Mouse (Mus musculus): Measurements from ENCODE around the gene Tspoap1.

Tspoap1 gene

DNA sequence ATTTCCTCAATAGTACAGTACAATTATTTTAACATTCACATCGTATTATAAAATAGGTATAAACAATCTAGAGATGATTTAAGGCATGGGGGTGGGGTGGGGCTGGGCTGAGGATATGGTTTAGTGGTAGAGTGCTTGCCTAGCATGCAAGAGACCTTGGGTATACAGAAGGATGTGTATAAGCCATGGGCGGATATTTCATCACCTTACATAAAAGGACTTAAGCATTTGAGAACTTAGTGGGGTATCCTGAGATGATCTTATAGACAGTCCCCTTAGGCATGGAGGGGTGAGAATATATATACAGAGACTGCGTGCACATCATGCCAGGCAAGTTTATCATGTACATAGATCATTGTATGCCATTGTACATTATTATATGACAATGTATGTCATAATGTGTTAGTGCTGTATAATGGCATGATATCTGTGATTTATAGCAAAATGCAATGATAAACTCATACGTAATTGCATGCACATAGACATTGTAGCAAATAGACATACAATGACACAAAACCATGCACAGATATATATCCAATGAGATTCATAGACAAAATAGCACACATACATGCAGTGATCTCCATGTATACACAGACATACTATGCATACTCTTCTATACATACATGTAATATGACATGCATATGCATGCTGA is 1.3 kb upstream of the Tspoap1 start:
- DNase-seq (ENCODE audit: low read depth, low spot score) = no peak

DNA sequence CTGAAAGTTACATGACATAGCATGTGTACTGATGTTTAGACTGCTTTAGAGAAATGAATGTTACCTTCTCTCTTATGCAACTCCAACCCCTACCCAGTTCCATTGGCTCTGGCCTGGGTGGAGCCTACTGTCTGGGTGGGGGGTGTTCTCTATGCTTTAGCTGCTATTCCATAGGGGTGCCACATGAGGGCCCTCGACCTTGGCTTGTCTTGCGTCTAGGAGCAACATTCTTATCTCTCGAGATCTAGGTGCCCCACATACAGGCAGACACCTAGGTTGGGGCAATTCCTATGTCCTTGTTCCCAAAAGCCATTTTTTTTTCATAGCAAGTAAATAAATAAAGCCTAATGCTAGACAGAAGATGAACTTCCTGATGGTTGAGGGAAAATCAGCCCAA is 734 bp upstream of the Tspoap1 start:
- DNase-seq (ENCODE audit: low read depth, low spot score) = no peak

DNA sequence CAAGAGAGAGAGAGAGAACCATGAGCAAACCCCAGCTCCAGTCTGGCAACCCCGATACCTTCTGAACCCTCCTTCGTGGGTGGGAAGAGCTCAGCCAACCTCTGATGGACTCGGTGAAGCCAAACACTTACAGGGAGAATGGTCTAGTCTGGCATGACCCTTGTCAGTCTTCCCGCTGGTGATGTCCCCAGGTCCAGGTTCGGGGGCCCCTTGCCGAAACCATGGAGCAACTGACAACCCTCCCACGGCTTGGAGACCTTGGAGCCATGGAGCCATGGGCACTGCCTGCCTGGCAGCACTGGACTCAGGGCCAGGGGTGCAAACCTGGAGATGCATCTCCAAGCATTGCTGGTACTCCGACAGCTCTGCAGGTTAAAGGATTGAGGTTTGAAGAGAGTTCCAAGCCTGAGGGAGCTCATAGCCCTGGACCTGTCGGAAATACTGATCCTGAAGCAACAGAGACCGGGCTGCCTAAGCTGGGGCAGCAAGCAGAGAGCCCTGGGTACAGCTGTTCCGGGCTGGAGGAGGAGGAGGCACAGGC is 910 bp downstream of the Tspoap1 start:
- DNase-seq (ENCODE audit: low read depth, low spot score) = no peak

DNA sequence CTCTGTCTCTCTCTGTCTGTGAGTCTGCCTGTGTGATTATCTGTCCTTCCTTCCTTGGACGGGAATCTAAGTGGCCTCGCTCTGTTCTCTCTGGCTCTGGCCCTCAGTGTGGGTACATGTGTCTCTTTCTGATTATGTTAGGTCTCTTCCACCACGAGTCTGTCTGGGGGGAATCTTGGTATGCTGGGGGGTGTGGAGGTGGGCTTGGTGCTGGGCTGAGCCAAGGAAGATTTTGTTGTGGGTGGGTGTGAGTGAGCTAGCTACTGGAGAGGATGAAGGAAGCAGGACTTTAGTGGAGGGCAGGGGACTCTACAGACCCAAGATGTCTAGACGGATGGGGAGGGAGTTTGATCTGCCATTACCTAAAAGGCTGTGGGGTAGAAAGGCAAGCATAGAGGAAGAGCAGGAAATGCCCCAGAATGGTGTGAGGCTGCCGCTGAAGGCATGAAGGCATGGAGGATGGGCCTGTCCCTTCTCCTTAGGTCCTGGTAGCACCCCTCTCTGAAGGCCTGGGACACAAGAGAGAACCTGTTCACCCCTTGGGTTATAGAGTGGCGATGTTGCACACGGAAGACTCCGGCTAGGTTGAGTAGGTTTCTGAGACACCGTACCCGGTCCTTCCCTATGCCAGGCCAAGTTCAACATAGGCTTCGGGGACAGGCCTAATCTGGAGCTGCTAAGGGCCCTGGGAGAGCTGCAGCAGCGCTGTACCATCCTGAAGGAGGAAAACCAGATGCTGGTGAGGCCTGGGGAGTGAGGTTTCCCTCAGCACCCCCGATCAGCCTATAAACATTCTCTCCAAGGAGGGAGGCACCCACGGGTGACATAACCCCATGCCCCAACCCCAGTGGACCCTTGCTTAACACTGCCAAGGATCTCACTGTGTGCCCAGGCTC is 1.7 kb downstream of the Tspoap1 start:
- DNase-seq (ENCODE audit: low read depth, low spot score) = no peak

DNA sequence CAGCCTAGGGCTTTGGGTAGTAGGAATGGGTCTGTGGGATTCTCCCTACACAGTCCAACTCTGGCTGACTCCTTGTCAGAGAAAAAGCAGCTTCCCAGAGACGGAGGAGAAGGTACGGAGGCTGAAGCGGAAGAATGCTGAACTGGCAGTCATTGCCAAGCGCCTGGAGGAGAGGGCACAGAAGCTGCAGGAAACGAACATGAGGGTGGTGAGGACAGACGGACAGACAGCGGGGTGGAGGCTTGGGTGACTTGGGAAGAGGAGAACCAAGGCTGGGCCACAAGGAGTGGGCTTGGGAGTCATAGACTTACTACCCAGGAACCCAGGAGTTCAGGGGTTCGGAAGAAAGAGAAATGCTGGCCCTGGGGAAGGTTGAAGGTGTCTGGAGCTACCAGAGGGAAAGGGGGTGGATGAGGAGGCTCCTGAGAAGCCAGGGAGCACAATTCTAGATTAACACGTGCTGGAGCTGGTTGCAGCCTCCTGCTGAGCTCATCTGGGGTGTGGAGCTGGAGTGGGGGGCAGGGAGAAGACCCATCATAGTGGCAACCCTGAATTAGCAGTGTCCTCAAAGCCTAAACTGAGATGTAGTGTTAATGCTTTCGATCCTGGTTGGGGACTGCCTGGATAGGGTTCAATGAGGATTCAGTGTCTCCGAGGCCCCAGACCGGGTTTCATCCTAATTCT is 2.5 kb downstream of the Tspoap1 start:
- no peak for DNase-seq (ENCODE audit: low read depth, low spot score)

DNA sequence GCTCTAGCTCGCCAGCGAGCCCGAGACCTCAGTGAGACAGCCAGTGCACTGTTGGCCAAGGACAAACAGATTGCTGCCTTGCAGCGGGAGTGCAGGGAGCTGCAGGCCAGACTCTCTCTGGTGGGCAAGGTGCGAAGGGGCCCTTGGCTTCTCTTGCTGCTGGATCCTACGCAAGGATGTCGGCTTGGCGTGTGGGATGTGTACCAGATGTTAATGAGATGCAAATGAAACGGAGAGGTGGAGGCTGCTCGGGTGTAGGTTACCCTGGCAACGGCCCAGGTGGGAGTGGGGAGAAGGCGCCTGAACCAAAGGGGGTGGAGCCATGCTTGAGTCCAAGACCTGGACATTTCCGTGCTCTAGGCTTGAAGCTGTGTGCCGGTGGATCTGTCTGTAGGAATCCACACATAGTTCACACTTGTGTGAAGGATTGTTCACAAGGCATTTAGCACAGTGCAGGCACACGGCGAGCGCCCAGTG is 3.2 kb downstream of the Tspoap1 start:
- DNase-seq (ENCODE audit: low read depth, low spot score) = no peak

DNA sequence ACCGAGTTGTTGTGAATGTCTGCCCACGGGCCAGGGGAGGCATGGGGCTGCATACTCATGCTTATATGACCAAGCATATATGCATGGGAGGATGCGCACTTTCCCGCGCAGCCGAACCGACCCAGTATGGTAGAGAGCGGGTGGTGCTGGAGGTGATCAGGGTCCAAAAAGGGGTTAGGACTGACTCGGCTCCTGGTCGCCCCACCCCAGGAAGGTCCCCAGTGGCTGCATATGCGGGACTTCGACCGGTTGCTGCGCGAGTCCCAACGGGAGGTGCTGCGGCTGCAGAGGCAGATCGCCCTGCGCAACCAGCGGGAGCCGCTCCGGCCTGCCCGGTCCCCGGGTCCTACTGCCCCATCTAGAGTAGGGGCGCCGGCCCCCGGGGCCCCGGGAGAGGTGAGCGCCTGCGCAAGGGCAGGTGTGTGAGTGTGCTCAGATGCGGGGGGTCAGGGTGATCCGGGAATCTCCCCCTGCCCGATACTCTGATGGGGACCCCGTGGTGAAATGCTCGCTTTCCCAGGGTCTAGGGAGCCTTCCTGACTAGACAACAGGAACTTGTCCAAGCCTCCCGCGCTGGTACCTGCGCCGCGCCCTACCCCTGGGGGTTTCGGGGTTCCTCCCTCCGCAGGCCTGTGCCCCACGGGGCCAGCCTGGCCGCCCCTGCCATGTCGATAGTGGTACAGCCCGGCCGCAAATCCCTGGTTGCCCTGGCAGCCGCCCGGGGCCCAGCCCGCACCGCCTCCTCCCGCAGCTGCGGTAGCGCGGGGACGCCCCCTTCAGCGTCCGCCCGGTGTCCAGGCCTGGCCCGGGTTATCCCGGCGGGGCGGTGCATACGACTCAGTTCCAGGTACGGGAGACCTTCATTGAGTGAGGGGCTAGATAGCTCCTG is 3.9 kb downstream of the Tspoap1 start:
- no peak for DNase-seq (ENCODE audit: low read depth, low spot score)

DNA sequence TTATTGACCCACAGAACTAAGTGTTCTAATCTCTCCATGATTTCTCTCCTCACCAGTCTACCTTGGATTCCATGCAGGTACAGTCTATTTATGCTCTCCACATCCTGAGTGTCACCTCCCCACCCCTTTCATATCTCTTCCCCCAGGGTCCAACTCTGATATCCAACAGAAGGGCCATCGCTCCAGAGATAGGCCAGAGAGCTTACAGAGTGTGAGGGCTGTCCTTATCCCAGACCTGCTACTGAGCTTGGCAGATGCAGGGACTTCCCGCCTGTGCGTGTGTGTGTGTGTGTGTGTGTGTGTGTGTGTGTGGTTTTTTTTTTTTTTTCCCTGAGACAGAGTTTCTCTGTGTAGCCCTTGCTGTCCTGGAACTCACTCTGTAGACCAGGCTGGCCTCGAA is 8.4 kb downstream of the Tspoap1 start:
- DNase-seq (ENCODE audit: low read depth, low spot score) = no peak

DNA sequence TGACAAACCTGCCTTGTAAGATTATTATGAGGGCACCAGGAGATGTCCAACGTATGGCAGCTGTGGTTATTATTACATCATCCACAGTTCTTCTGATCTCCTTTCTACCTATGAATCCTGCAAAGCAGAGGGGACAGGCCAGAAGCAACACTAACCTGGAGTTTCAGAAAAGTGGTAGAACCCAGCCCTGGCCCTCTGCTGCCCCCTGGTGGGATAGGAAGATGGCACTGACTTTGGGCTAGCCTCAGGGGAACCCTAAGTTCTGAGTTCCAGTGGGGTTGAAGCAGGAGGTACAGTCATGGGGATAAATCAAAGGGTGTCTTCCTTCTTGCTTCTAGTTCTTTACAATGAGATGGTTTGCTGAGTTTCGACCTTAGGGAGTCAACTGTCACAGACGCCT is 10.6 kb downstream of the Tspoap1 start:
- no peak for DNase-seq (ENCODE audit: low read depth, low spot score)

DNA sequence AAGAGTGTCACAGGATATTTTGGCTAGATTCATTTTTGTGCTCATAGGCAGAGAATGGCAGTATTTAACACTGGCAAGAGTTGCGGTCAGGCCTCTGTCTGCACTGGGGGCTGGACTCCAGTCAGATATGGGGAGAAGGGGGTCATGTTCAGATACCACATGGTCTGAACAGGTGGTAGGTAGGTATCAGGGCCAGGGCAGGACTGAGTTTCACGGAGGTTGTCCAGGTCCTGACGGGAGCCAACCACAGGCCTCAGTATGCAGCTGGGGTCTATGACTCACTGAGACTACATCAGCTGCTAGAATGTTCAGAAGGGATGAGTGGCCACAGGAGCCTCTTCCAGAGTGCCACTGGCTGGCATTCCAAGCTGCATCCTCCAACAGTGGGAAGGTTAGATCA is 12.0 kb downstream of the Tspoap1 start:
- no peak for DNase-seq (ENCODE audit: low read depth, low spot score)

DNA sequence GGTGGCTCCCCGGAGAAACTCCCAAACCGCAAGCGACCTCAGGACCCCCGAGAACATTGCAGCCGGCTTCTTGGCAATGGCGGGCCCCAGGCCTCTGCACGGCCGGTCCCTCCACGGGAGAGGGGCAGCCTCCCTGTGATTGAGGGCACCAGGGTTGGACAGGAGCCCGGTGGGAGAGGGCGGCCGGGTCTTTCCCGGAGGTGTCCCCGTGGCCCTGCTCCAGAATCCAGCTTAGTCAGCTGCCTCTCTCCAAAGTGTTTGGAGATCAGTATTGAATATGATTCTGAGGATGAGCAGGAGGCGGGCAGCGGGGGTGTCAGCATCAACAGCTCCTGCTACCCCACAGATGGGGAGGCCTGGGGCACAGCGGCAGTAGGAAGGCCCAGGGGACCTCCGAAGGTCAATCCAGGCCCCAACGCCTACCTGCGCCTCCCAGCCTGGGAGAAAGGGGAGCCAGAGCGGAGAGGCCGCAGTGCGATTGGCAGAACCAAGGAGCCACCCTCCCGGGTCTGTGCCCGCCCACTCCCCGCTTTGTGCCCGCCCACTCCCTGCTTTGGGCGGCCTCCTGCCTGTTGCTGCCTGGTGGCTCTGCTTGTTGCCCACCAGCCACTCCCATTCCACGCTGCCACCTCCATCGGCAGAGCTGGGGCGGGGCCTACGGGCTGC is 17.9 kb downstream of the Tspoap1 start:
- DNase-seq (ENCODE audit: low read depth, low spot score) = peak; percentile 58

DNA sequence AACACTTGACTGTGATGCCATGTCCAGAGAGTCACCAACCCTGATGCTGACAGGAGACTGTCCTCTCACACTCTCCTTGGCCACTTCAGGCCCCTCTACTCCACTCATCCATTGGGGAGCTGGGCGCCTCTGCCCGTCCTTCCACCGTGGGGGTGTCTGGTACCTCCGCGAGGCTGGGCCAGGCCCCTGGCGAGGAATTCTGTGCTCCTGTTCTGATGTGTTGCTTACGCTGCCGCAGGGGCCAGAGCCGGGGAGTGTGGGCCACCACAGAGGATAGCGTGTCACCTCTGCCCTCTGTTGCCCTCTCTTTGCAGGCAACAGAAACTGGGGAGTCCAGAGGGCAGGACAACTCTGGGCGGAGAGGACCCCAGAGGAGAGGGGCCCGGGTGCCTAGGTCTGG is 18.6 kb downstream of the Tspoap1 start:
- DNase-seq (ENCODE audit: low read depth, low spot score) = no peak

DNA sequence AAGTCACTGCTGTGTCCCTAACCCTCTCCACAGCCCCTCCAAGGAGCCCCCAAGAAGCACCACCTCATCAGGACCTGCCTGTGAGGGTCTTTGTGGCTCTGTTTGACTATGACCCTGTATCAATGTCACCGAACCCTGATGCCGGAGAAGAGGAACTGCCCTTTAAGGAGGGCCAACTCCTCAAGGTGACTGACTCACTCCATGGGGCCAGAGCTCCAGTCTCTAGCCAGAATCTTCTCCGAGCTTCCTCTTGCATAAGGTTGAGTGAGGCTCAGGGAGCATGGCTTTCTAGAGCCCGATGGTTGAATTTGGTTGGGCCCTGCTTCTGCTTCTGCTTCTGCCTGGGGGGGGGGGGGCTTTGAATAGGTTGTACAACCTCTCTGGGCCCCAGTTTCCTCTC is 19.1 kb downstream of the Tspoap1 start:
- no peak for DNase-seq (ENCODE audit: low read depth, low spot score)

DNA sequence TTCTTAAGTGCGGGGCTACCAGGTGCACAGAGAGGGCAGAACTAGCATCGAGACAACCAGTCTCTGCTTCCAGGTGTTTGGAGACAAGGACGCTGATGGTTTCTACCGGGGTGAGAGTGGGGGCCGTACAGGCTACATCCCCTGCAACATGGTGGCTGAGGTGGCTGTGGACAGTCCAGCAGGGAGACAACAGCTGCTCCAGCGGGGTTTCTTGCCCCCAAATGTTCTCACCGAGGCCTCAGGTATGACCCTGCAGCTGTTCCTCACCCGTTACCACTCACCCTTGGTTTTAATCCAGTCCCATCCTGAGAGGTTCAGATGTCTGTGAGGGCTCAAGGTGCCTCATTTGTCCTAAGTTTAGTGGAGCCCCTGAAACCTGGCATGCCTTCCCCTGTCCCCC is 19.8 kb downstream of the Tspoap1 start:
- no peak for DNase-seq (ENCODE audit: low read depth, low spot score)

DNA sequence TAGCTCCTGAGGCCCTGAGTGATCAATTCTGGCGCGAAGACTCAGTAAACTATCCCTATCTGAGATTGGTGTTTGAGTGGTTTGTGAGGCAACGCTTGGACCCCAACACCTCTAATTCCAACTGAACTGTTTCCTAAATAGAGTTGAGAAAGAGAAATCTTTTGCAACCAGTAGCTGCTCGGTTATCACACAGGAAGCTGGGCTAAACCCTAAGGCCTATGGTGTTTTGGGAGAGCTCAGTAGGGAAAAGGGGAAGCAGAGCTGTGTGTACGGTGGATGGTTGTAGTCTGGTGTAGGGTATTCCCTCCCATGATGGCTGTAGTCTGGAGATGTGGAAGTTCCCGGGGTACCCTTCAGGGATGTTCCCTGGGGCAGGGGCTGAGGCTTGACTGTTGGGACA is 29.7 kb downstream of the Tspoap1 start:
- no peak for DNase-seq (ENCODE audit: low read depth, low spot score)

DNA sequence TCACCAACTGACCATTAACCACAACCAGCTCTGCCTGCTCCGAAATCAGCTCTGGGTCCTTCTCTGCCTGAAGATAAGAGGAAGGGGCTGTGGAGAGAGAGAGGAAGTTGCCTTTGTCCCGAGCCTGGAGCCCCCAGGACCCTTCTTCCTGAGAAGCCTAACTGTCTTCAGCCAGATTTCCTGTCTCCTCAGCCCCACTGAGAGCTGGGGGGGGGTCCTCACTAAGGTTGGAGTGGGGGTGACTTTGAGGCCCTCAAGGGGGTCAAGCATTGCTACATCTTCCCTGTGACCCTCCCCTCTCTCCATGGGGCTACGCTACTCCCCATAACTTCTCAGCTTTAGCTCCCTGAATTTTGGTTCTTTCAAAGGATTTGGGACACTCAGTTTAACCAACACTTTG is 33.1 kb downstream of the Tspoap1 start, which contains the start of gene Mpo:
TSS of gene Mpo (plus strand) at position 122 of the 400 bp plus-strand sequence.
- DNase-seq (ENCODE audit: low read depth, low spot score) = no peak

DNA sequence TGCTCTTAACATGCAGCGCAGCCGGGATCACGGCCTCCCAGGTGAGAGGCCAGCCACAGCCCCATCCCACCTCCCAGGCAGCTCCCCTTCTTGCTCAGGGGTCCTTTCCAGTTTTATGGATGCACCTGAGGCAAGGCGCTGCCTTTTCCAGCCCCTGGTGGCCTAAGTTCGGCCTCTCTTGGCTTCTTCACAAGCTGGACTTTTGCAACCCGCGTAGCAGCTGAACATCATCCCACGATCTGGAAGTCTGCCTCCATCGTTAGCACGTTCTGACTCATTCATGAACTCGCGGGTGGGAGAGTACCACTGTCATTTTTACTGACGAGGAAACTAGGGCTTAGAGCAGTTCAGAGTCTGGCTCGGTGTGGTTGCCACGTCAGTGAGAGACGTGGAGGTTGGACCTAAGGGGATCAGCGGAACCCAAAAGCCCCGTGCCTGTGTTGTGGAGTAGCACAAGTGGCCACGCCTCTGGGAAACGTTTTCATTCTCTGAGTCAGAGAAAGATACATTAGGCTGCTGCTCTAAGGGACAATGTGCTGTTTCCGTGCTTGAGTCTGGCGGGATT is 41.5 kb downstream of the Tspoap1 start:
- DNase-seq (ENCODE audit: low read depth, low spot score) = no peak

DNA sequence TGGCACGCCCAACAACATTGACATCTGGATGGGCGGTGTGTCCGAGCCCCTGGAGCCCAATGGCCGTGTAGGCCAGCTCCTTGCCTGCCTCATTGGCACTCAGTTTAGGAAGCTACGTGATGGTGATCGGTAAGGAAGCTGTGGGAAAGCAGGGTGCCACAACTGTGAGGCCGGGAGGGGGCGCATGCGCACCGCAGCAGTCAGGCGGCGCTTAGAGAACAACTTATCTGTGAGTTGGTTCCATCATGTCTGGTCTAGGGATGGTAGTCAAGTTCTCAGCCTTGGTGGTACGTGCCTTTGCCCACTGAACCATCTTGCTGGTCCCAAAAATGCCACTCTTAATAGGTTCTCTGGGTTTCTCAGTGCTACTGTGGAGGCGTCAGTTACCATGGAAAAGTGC is 42.3 kb downstream of the Tspoap1 start:
- no peak for DNase-seq (ENCODE audit: low read depth, low spot score)

DNA sequence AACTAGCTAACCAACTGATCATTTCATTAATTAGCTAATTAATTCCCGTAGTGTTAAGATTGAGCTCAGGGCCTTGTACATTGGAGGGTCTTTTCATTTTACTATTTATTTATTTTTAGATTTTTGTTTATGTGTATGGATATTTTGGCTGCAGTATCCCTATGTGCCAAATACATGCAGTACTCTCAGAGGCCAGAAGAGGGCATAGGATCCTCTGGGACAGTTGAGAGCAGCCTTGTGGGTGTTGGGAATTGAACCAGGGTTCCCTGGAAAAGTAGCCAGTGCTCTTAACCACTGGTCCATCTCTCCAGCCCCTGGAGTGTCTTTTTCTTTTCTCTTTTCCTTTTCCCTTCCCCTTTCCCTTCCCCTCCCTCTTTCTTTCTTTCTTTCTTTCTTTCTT is 45.1 kb downstream of the Tspoap1 start:
- no peak for DNase-seq (ENCODE audit: low read depth, low spot score)

DNA sequence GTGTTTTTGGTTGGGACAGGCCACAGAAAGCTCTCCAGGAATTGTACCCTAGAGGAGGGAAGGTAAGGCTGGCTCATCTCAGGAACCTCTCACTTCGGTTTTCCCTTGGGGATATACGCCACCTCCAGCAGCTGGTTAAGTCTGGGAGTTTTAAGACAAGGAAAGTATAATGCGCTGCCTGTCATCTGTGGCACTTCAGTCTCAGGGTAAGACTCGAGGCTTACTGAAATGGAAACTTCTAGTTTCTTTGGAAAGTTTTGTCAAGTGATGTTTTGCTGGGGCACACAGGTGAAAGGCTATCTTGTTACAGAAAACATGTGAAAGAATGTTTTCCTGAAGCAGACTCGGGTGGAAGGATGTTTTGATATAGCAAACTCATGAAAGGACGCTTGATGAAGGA is 47.1 kb downstream of the Tspoap1 start:
- DNase-seq (ENCODE audit: low read depth, low spot score) = no peak

Measured in embryo, embryonic 11.5 days (tissue).